20 mouse cellular contexts compared by ENCODE assay signal in the genomic region with DNA sequence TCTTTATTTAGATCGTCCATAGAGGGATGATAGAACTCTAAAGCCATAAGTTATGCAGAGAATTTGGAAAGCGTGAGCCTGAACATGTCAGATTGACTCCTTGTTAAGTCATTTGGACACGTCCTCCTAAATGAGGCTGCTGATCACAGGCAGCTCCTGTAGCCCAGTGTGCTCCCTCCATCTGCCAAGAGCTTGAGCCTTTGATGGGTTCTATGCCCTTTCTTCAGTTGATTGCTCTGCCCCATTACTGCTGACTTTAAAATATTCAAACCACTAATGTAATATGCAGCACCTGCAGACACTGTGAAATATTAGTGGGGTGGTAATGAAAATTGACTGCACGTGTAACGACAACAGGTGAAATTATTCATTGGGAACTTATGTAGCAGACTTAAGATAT.
DNase-seq lines count a peak whose midpoint lies in the region; ATAC-seq lines count a peak whose summit lies in the region.
"Had no signal": no experiment of that assay in that cellular context is flagged by ENCODE, and none has a peak within 500 bp of the region (broad histone marks: within the 10 kb centered on the region; RNA-seq: fewer than 3 reads in every experiment).

No protein-coding gene starts in this region.

- no peak overlapping the region for H3K4me2 ChIP-seq in hindbrain, embryonic 16.5 days (ENCODE audit: low read length)
- H3K4me2 ChIP-seq in neural tube, embryonic 14.5 days (ENCODE audit: low read depth, low read length): no peak overlapping the region
- no peak overlapping the region for H3K4me2 ChIP-seq in neural tube, embryonic 15.5 days
- H3K4me2 ChIP-seq in midbrain, embryonic 16.5 days (ENCODE audit: low read length): no peak overlapping the region
- H3K4me2 ChIP-seq: embryonic facial prominence, embryonic 13.5 days; forebrain, embryonic 12.5 days; heart, embryonic 11.5 days; heart, embryonic 15.5 days had no signal

- no peak for DNase-seq in hindbrain, embryonic 10.5 days (ENCODE audit: low spot score)
- DNase-seq in adrenal gland, postnatal 14 days: no peak
- DNase-seq: adrenal gland, postnatal 25 days; cerebellum, adult 8-10 months; cerebellum, postnatal 25 days; gastrocnemius, postnatal 10 days; heart, adult 2 months; heart, postnatal 14 days had no signal

- no peak overlapping the region for H3K4me3 ChIP-seq in hindbrain, embryonic 16.5 days (ENCODE audit: low read length)
- no peak overlapping the region for H3K4me3 ChIP-seq in hindbrain, embryonic 10.5 days
- H3K4me3 ChIP-seq in neural tube, embryonic 14.5 days (ENCODE audit: low read depth, low read length): no peak overlapping the region
- H3K4me3 ChIP-seq in neural tube, embryonic 15.5 days (replicated peaks): no peak overlapping the region
- H3K4me3 ChIP-seq in midbrain, embryonic 16.5 days (ENCODE audit: low read depth, low read length): no peak overlapping the region
- H3K4me3 ChIP-seq: embryonic facial prominence, embryonic 13.5 days; forebrain, embryonic 12.5 days; heart, adult 2 months; heart, embryonic 15.5 days had no signal

- no peaks in the 10 kb centered on the region for H3K27me3 ChIP-seq in hindbrain, embryonic 16.5 days (replicated peaks; ENCODE audit: control insufficient read depth, insufficient read depth, low read length)
- no peaks in the 10 kb centered on the region for H3K27me3 ChIP-seq in hindbrain, embryonic 10.5 days (ENCODE audit: insufficient read depth, poor library complexity, severe bottlenecking)
- H3K27me3 ChIP-seq in neural tube, embryonic 14.5 days (ENCODE audit: control insufficient read depth, insufficient read depth, low read length): no peaks in the 10 kb centered on the region
- H3K27me3 ChIP-seq in neural tube, embryonic 15.5 days (replicated peaks): no peaks in the 10 kb centered on the region
- H3K27me3 ChIP-seq in midbrain, embryonic 16.5 days (ENCODE audit: control insufficient read depth, insufficient read depth, low read depth, low read length): no peaks in the 10 kb centered on the region
- H3K27me3 ChIP-seq: CH12.LX; embryonic facial prominence, embryonic 13.5 days; forebrain, embryonic 12.5 days; heart, embryonic 15.5 days; Patski had no signal

- no peaks in the 10 kb centered on the region for H3K36me3 ChIP-seq in hindbrain, embryonic 16.5 days (ENCODE audit: control insufficient read depth, insufficient read depth, low read length)
- H3K36me3 ChIP-seq in hindbrain, embryonic 10.5 days: no peaks in the 10 kb centered on the region
- no peaks in the 10 kb centered on the region for H3K36me3 ChIP-seq in neural tube, embryonic 14.5 days (ENCODE audit: control insufficient read depth, insufficient read depth, low read length)
- no peaks in the 10 kb centered on the region for H3K36me3 ChIP-seq in neural tube, embryonic 15.5 days
- no peaks in the 10 kb centered on the region for H3K36me3 ChIP-seq in midbrain, embryonic 16.5 days (ENCODE audit: control insufficient read depth, insufficient read depth, low read length)
- H3K36me3 ChIP-seq: embryonic facial prominence, embryonic 13.5 days; forebrain, embryonic 12.5 days; heart, embryonic 15.5 days had no signal

- no peak overlapping the region for H3K27ac ChIP-seq in hindbrain, embryonic 16.5 days (ENCODE audit: low read depth, low read length)
- H3K27ac ChIP-seq in hindbrain, embryonic 10.5 days: no peak overlapping the region
- H3K27ac ChIP-seq in neural tube, embryonic 14.5 days (ENCODE audit: low read depth, low read length): no peak overlapping the region
- no peak overlapping the region for H3K27ac ChIP-seq in neural tube, embryonic 15.5 days (replicated peaks)
- no peak overlapping the region for H3K27ac ChIP-seq in midbrain, embryonic 16.5 days (ENCODE audit: low read length)
- H3K27ac ChIP-seq: embryonic facial prominence, embryonic 13.5 days; forebrain, embryonic 12.5 days; heart, adult 2 months; heart, embryonic 15.5 days had no signal

- 0 out of 2 replicates have a peak, but pooled peaks have one; percentile 54 for ATAC-seq in hindbrain, embryonic 16.5 days
- peak; percentile 58; the same call in 1 of the 2 replicates for ATAC-seq in neural tube, embryonic 14.5 days (ENCODE audit: low read depth)
- ATAC-seq in neural tube, embryonic 15.5 days (ENCODE audit: low FRiP score): no peak
- peak; percentile 84 for ATAC-seq in midbrain, embryonic 16.5 days
- ATAC-seq: activated CD4-positive, CD25-positive, alpha-beta regulatory T cell, adult 4 months; forebrain, embryonic 16.5 days; Patski had no signal

- no peak overlapping the region for H3K9ac ChIP-seq in hindbrain, embryonic 16.5 days (ENCODE audit: low read depth, low read length)
- no peak overlapping the region for H3K9ac ChIP-seq in neural tube, embryonic 14.5 days (replicated peaks; ENCODE audit: low read depth, low read length)
- H3K9ac ChIP-seq in neural tube, embryonic 15.5 days (replicated peaks): no peak overlapping the region
- H3K9ac ChIP-seq in midbrain, embryonic 16.5 days (ENCODE audit: low read depth, low read length): no peak overlapping the region
- H3K9ac ChIP-seq: embryonic facial prominence, embryonic 13.5 days; forebrain, embryonic 12.5 days; heart, embryonic 15.5 days had no signal

- no peaks in the 10 kb centered on the region for H3K9me3 ChIP-seq in hindbrain, embryonic 16.5 days (ENCODE audit: control insufficient read depth, low read length)
- H3K9me3 ChIP-seq in hindbrain, embryonic 10.5 days: no peaks in the 10 kb centered on the region
- no peaks in the 10 kb centered on the region for H3K9me3 ChIP-seq in neural tube, embryonic 14.5 days (ENCODE audit: control insufficient read depth, low read length)
- H3K9me3 ChIP-seq in neural tube, embryonic 15.5 days (replicated peaks): no peaks in the 10 kb centered on the region
- H3K9me3 ChIP-seq in midbrain, embryonic 16.5 days (replicated peaks; ENCODE audit: control insufficient read depth, low read length, poor library complexity, severe bottlenecking): no peaks in the 10 kb centered on the region
- H3K9me3 ChIP-seq: embryonic facial prominence, embryonic 13.5 days; forebrain, embryonic 12.5 days; heart, embryonic 15.5 days had no signal

- 68% methylated on average over 5 of the region's 5 CpGs for WGBS in hindbrain, embryonic 16.5 days
- 90% methylated on average over 5 of the region's 5 CpGs for WGBS in hindbrain, embryonic 10.5 days
- 78% methylated on average over 5 of the region's 5 CpGs for WGBS in neural tube, embryonic 14.5 days
- WGBS in neural tube, embryonic 15.5 days: 77% methylated on average over 5 of the region's 5 CpGs
- 67% methylated on average over 5 of the region's 5 CpGs for WGBS in midbrain, embryonic 16.5 days

- H3K4me1 ChIP-seq in hindbrain, embryonic 16.5 days (ENCODE audit: control insufficient read depth, insufficient read depth, low read depth, low read length): no peaks in the 10 kb centered on the region
- H3K4me1 ChIP-seq in hindbrain, embryonic 10.5 days (replicated peaks): no peaks in the 10 kb centered on the region
- H3K4me1 ChIP-seq in neural tube, embryonic 14.5 days (ENCODE audit: control insufficient read depth, insufficient read depth, low read length): no peaks in the 10 kb centered on the region
- H3K4me1 ChIP-seq in neural tube, embryonic 15.5 days: no peaks in the 10 kb centered on the region
- H3K4me1 ChIP-seq in midbrain, embryonic 16.5 days (ENCODE audit: control insufficient read depth, insufficient read depth, low read length): no peaks in the 10 kb centered on the region
- H3K4me1 ChIP-seq: embryonic facial prominence, embryonic 13.5 days; forebrain, embryonic 12.5 days; heart, embryonic 15.5 days had no signal
